30 mouse cellular contexts compared by ENCODE assay signal in the genomic region with DNA sequence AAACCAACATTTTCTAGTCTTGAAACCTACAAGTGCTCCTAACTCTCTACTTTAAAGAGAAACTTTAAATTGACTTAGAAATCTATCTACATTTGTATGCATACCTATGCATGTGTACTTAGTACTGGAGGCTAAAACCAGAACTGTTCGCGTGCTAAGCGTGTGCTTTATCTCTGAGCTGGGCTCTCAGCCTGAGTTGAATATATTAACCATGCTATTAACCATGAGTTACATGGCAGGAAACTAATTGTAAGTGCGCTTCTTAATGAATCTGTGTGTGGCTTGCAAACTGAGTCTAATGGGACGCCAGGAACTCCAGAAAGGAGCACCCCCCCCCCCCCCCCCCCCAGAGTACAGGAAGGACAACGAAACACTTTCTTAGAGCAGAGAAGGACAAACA. TPM values are rescaled to one million over a fixed set of nuclear protein-coding genes. Genes with fewer than 3 reads are reported as not detected.
A peak's percentile ranks its signal among the peaks of the same experiment; 100 is the strongest.
DNase-seq lines count a peak whose midpoint lies in the region; ATAC-seq lines count a peak whose summit lies in the region.
"Had no signal": no experiment of that assay in that cellular context is flagged by ENCODE, and none has a peak within 500 bp of the region (broad histone marks: within the 10 kb centered on the region; RNA-seq: fewer than 3 reads in every experiment).

No protein-coding gene starts in this region.

- H3K9ac ChIP-seq in embryonic facial prominence, embryonic 13.5 days, result no peak overlapping the region
- H3K9ac ChIP-seq in forebrain, embryonic 15.5 days (replicated peaks), result no peak overlapping the region
- no peak overlapping the region for H3K9ac ChIP-seq in forebrain, embryonic 12.5 days
- no peak overlapping the region for H3K9ac ChIP-seq in embryonic facial prominence, embryonic 15.5 days
- H3K9ac ChIP-seq in heart, embryonic 11.5 days (ENCODE audit: low read depth, low read length), result no peak overlapping the region
- H3K9ac ChIP-seq: heart, embryonic 13.5 days; hindbrain, embryonic 12.5 days; hindbrain, embryonic 15.5 days had no signal

- no peak overlapping the region for H3K4me3 ChIP-seq in embryonic facial prominence, embryonic 13.5 days
- H3K4me3 ChIP-seq in embryonic facial prominence, embryonic 10.5 days, result no peak overlapping the region
- H3K4me3 ChIP-seq in forebrain, embryonic 15.5 days, result no peak overlapping the region
- H3K4me3 ChIP-seq in forebrain, embryonic 12.5 days (replicated peaks), result no peak overlapping the region
- H3K4me3 ChIP-seq in embryonic facial prominence, embryonic 15.5 days (replicated peaks), result no peak overlapping the region
- no peak overlapping the region for H3K4me3 ChIP-seq in heart, embryonic 11.5 days (ENCODE audit: low read depth, low read length)
- H3K4me3 ChIP-seq: heart, embryonic 13.5 days; hindbrain, embryonic 12.5 days; hindbrain, embryonic 15.5 days had no signal

- H3K27ac ChIP-seq in embryonic facial prominence, embryonic 13.5 days, result peak overlapping the region; percentile 97
- no peak overlapping the region for H3K27ac ChIP-seq in embryonic facial prominence, embryonic 10.5 days (replicated peaks)
- H3K27ac ChIP-seq in forebrain, embryonic 15.5 days (replicated peaks), result no peak overlapping the region
- H3K27ac ChIP-seq in forebrain, embryonic 12.5 days, result no peak overlapping the region
- peak overlapping the region; percentile 52; the same call in 1 of the 2 replicates for H3K27ac ChIP-seq in embryonic facial prominence, embryonic 15.5 days (replicated peaks)
- H3K27ac ChIP-seq in heart, embryonic 11.5 days (ENCODE audit: low read depth, low read length), result no peak overlapping the region
- H3K27ac ChIP-seq: heart, embryonic 13.5 days; hindbrain, embryonic 12.5 days; hindbrain, embryonic 15.5 days had no signal

- no peak for ATAC-seq in embryonic facial prominence, embryonic 13.5 days (ENCODE audit: insufficient number of reproducible peaks, insufficient read depth, low FRiP score, low TSS enrichment, low read depth)
- ATAC-seq in forebrain, embryonic 15.5 days (replicated peaks), result 0 out of 2 replicates have a peak, but pooled peaks have one; percentile 37
- ATAC-seq in forebrain, embryonic 12.5 days (ENCODE audit: low FRiP score), result no peak; the same call in 1 of the 2 replicates
- ATAC-seq in embryonic facial prominence, embryonic 15.5 days (ENCODE audit: insufficient number of reproducible peaks, low FRiP score, low TSS enrichment, low read depth), result no peak
- no peak for ATAC-seq in heart, embryonic 11.5 days (replicated peaks; ENCODE audit: insufficient number of reproducible peaks, low FRiP score, low TSS enrichment)
- ATAC-seq: activated CD4-positive, CD25-positive, alpha-beta regulatory T cell, adult 4 months; intestine, postnatal 0 days had no signal

- no peaks in the 10 kb centered on the region for H3K9me3 ChIP-seq in embryonic facial prominence, embryonic 13.5 days
- H3K9me3 ChIP-seq in embryonic facial prominence, embryonic 10.5 days, result no peaks in the 10 kb centered on the region
- H3K9me3 ChIP-seq in forebrain, embryonic 15.5 days, result no peaks in the 10 kb centered on the region
- no peaks in the 10 kb centered on the region for H3K9me3 ChIP-seq in forebrain, embryonic 12.5 days
- H3K9me3 ChIP-seq in embryonic facial prominence, embryonic 15.5 days (replicated peaks), result no peaks in the 10 kb centered on the region
- no peaks in the 10 kb centered on the region for H3K9me3 ChIP-seq in heart, embryonic 11.5 days (replicated peaks; ENCODE audit: control insufficient read depth, low read length)
- H3K9me3 ChIP-seq: heart, embryonic 13.5 days; hindbrain, embryonic 12.5 days; hindbrain, embryonic 15.5 days had no signal

- H3K27me3 ChIP-seq in embryonic facial prominence, embryonic 13.5 days, result no peaks in the 10 kb centered on the region
- no peaks in the 10 kb centered on the region for H3K27me3 ChIP-seq in embryonic facial prominence, embryonic 10.5 days (replicated peaks; ENCODE audit: low read depth, poor library complexity, severe bottlenecking)
- no peaks in the 10 kb centered on the region for H3K27me3 ChIP-seq in forebrain, embryonic 15.5 days
- no peaks in the 10 kb centered on the region for H3K27me3 ChIP-seq in forebrain, embryonic 12.5 days
- no peaks in the 10 kb centered on the region for H3K27me3 ChIP-seq in embryonic facial prominence, embryonic 15.5 days
- no peaks in the 10 kb centered on the region for H3K27me3 ChIP-seq in heart, embryonic 11.5 days (ENCODE audit: control insufficient read depth, insufficient read depth, low read length)
- H3K27me3 ChIP-seq: heart, embryonic 13.5 days; hindbrain, embryonic 12.5 days; hindbrain, embryonic 15.5 days had no signal

- peaks cover 80% of the 10 kb centered on the region for H3K4me1 ChIP-seq in embryonic facial prominence, embryonic 13.5 days
- H3K4me1 ChIP-seq in embryonic facial prominence, embryonic 10.5 days, result peaks cover 33% of the 10 kb centered on the region
- peaks cover 11% of the 10 kb centered on the region; the same call in 1 of the 2 replicates for H3K4me1 ChIP-seq in forebrain, embryonic 15.5 days
- peaks cover 7% of the 10 kb centered on the region; the same call in 1 of the 2 replicates for H3K4me1 ChIP-seq in forebrain, embryonic 12.5 days
- H3K4me1 ChIP-seq in embryonic facial prominence, embryonic 15.5 days, result peaks cover 47% of the 10 kb centered on the region
- 0 out of 2 replicates have a peak, but pooled peaks cover 6% of the 10 kb centered on the region for H3K4me1 ChIP-seq in heart, embryonic 11.5 days (ENCODE audit: control insufficient read depth, insufficient read depth, low read length)

- DNase-seq in embryonic facial prominence, embryonic 10.5 days (ENCODE audit: low spot score), result no peak
- DNase-seq in heart, postnatal 36 days, result no peak
- DNase-seq: adrenal gland, postnatal 10 days; adrenal gland, postnatal 36 days; cerebellum, adult 11 months; cerebellum, adult 2 months; cerebellum, adult 9-11 months; cerebellum, postnatal 36 days; embryo, embryonic 11 days; gastrocnemius, postnatal 25 days; heart, adult 18-20 months; heart, postnatal 14 days; kidney, adult 2 months had no signal

- H3K4me2 ChIP-seq in embryonic facial prominence, embryonic 13.5 days, result no peak overlapping the region
- no peak overlapping the region for H3K4me2 ChIP-seq in forebrain, embryonic 15.5 days (replicated peaks)
- H3K4me2 ChIP-seq in forebrain, embryonic 12.5 days, result no peak overlapping the region
- H3K4me2 ChIP-seq in embryonic facial prominence, embryonic 15.5 days (replicated peaks), result no peak overlapping the region
- H3K4me2 ChIP-seq in heart, embryonic 11.5 days, result no peak overlapping the region
- H3K4me2 ChIP-seq: heart, embryonic 13.5 days; hindbrain, embryonic 12.5 days; hindbrain, embryonic 15.5 days had no signal

- 70% methylated on average over 6 of the region's 6 CpGs for WGBS in embryonic facial prominence, embryonic 13.5 days
- 90% methylated on average over 6 of the region's 6 CpGs for WGBS in embryonic facial prominence, embryonic 10.5 days
- WGBS in forebrain, embryonic 15.5 days, result 34% methylated on average over 6 of the region's 6 CpGs
- 66% methylated on average over 6 of the region's 6 CpGs for WGBS in forebrain, embryonic 12.5 days
- 70% methylated on average over 6 of the region's 6 CpGs for WGBS in embryonic facial prominence, embryonic 15.5 days
- 89% methylated on average over 6 of the region's 6 CpGs for WGBS in heart, embryonic 11.5 days (ENCODE audit: insufficient replicate concordance)

- H3K36me3 ChIP-seq in embryonic facial prominence, embryonic 13.5 days, result peaks cover 21% of the 10 kb centered on the region
- H3K36me3 ChIP-seq in embryonic facial prominence, embryonic 10.5 days (replicated peaks), result peaks cover 62% of the 10 kb centered on the region
- H3K36me3 ChIP-seq in forebrain, embryonic 15.5 days, result no peaks in the 10 kb centered on the region
- H3K36me3 ChIP-seq in forebrain, embryonic 12.5 days (replicated peaks), result no peaks in the 10 kb centered on the region; the same call in 1 of the 2 replicates
- peaks cover 4% of the 10 kb centered on the region; the same call in 1 of the 2 replicates for H3K36me3 ChIP-seq in embryonic facial prominence, embryonic 15.5 days
- no peaks in the 10 kb centered on the region for H3K36me3 ChIP-seq in heart, embryonic 11.5 days (ENCODE audit: control insufficient read depth, insufficient read depth, low read length)
- H3K36me3 ChIP-seq: heart, embryonic 13.5 days; hindbrain, embryonic 15.5 days had no signal

- intact Hi-C loops in heart, postnatal 36 days (cut with DNase I), result no loop called here

RNA-seq across cellular contexts. Expression of a gene that starts 36.9 kb away (rescaled TPM):
- polyA plus RNA-seq in embryonic facial prominence, embryonic 13.5 days (2015; fragmentation: Nextera tagmentation; extraction: Ambion mirVana), result not detected in 2 replicates
- polyA plus RNA-seq in embryonic facial prominence, embryonic 10.5 days (2016; fragmentation: Nextera tagmentation; extraction: Ambion mirVana), result not detected in 2 replicates
- polyA plus RNA-seq in forebrain, embryonic 15.5 days (2015; fragmentation: Nextera tagmentation; extraction: Ambion mirVana), result not detected in 2 replicates
- not detected in 2 replicates for polyA plus RNA-seq in forebrain, embryonic 12.5 days (2016; fragmentation: Nextera tagmentation; extraction: Ambion mirVana)
- not detected in 2 replicates for polyA plus RNA-seq in embryonic facial prominence, embryonic 15.5 days (2015; fragmentation: Nextera tagmentation; extraction: Ambion mirVana)
- not detected for total RNA-seq in heart, postnatal 36 days (2021)
- polyA plus RNA-seq in heart, embryonic 11.5 days (2014; fragmentation: Nextera tagmentation; extraction: Ambion mirVana), result not detected in 2 replicates
- total RNA-seq: adrenal gland, postnatal 10 days; adrenal gland, postnatal 36 days; ES-E14; gastrocnemius, adult 8-10 months; gastrocnemius, postnatal 25 days; heart, adult 18-20 months; heart, postnatal 14 days; hematopoietic stem cell, adult 5-6 weeks had no signal
- polyA plus RNA-seq: activated CD4-positive, CD25-positive, alpha-beta regulatory T cell, adult 4 months; cerebellum, adult 2 months; cortical plate, adult 2 months; embryonic facial prominence, embryonic 11.5 days; heart, embryonic 13.5 days; heart, embryonic 16.5 days; hindbrain, embryonic 12.5 days; hindbrain, embryonic 15.5 days; intestine, embryonic 14.5 days; intestine, postnatal 0 days; kidney, adult 2 months had no signal

Comparison
In these comparisons a context has a peak if more than half of its experiments do, and no peak if none do; other contexts are left out.
1. H3K27ac ChIP-seq: peak in embryonic facial prominence, embryonic 13.5 days (single experiment) and embryonic facial prominence, embryonic 15.5 days (single experiment); none in embryonic facial prominence, embryonic 10.5 days (single experiment), forebrain, embryonic 15.5 days (single experiment), forebrain, embryonic 12.5 days (single experiment) and heart, embryonic 11.5 days (single experiment).